Mouse (Mus musculus) embryonic fibroblast, embryonic 13.5 days (primary cell): ENCODE results near the gene Cep19. TPM values are rescaled to one million over a fixed set of nuclear protein-coding genes. Genes with fewer than 3 reads are reported as not detected.
"Not testable (repeated sequence)": the region's sequence is repeated elsewhere in the genome, so short reads cannot be mapped to it uniquely, and the experiment has no call there.

Source experiments
- H3K27ac ChIP-seq: 2 replicates; pipeline ENCODE4 v1.5.1; 2012; ENCODE audit warnings: low read length, control low read depth, inconsistent platforms; ENCODE audit not compliant: insufficient read depth
- H3K4me1 ChIP-seq: 2 replicates; pipeline ENCODE4 v1.6.1; 2011; ENCODE audit warnings: low read length; ENCODE audit not compliant: control insufficient read depth, insufficient read depth
- H3K4me3 ChIP-seq: 2 replicates; pipeline ENCODE4 v1.5.1; 2011; ENCODE audit warnings: mild to moderate bottlenecking, control low read depth, low read length; ENCODE audit not compliant: insufficient read depth
- CTCF ChIP-seq: IDR thresholded peaks from 2 replicates; pipeline ENCODE4 v1.5.1; 2011; ENCODE audit warnings: mild to moderate bottlenecking, control low read depth, low read length, moderate library complexity, borderline replicate concordance; ENCODE audit not compliant: insufficient read depth
- POLR2A ChIP-seq: IDR thresholded peaks from 2 replicates; pipeline ENCODE4 v1.6.1; 2011; ENCODE audit warnings: low read depth, mild to moderate bottlenecking, control low read depth, low read length, moderate library complexity
- polyA plus RNA-seq: library from polyadenylated mRNA; stranded (reverse); fragments of >200 nt; gene quantifications from 2 replicates; pipeline ENCODE4 v1.2.4, GENCODE M21; 2011; ENCODE audit warnings: low read depth; ENCODE audit not compliant: missing spikeins, insufficient read length

Gene Cep19
- polyA plus RNA-seq, 1 experiment = 10.9 TPM

DNA sequence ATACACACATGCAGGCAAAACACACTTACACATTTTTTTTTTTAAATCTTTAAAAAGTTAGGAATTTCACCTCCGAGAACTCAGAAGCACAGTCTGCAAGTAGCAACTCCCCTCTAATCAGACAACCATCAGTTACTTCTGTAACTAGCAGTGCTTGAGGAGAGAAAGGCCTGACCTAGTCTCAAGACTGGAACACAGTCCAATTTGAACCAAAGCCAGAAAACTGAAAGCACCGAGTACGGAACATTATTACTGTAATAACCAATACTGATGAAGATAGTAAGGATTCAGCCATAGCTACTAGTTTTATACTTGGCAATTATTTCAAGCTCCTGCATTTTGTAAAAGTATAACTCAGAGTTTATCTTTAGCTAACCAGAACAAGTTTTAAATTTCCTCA, 23.2 kb upstream of the Cep19 start:
- Histone ChIP-seq H3K27ac (no peak overlapping the region), H3K4me3 (no peak overlapping the region; the same call in 1 of the 2 replicates), H3K4me1 (peaks cover 3% of the 10 kb centered on the region; the same call in 1 of the 2 replicates)
- TF ChIP-seq CTCF = no peak

DNA sequence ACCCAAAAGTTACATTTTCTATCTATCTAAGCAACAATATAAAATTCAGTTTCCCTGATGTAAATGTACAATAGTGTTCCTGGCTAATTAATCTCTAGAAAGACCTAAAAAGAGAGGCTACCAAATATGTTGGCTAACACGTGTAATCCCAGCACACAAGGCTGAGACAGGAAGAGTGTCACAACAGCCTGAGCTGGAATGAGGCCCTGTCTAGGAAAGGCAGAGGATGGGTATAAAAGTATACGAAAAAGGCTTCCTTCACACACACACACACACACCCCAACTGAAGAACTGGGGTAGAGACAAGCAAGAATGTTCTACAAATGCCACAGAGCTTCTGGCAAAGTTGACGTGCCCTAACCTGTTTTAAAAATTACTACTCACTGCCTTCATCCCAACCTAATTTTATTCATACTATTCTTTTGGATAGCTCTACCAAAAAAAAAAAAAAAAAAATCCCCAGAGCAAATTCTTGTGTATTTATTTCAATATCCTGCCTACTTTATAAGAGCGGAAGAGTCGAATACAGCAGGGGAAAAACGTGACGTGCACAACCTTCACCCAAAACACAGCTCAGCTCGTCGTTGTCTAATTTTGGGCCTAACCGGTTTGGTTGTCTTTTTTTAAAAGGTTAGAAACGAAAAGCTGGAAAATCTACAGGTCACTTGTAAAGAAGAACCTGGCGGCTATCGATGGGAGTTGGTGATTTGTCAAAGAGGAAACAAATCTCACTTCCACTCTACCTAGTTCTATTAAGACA, 21.8 kb upstream of the Cep19 start:
- TF ChIP-seq POLR2A = peak; percentile 3; the same call in 1 of the 2 replicates
- TF ChIP-seq CTCF = no peak
- Histone ChIP-seq H3K4me1 (peaks cover 3% of the 10 kb centered on the region; the same call in 1 of the 2 replicates), H3K4me3 (peak overlapping the region; percentile 97), H3K27ac (peak overlapping the region; percentile 72)

DNA sequence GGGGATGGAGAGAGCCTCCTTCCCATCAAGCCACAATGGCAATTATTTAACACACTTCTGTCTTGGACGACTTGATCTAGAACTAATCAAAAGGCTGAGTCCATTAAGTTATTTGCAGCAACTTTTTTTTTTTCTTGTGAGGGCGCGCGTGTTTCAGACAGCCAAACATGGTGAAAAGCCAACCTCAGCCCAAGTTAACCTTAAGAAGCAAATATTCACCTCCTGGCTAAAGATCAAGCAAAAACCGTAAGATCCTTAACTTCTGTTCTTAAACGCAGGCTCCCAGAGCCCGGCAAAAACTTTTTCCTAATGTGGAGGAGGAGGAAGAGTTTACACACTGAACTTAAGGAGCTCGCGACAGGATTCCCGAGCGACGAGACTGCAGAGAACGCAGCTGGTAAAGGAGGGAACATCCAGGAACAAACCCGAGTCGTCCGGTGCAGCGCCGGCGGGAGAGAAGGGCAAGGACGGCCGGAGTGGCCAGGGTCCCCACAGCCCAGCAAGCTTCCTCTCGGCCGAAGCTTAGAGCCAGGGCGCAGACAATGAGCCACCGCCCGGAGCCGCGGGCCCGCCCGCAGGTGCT, 21.1 kb upstream of the Cep19 start:
- no peak for TF ChIP-seq CTCF
- peak; percentile 1; the same call in 1 of the 2 replicates for TF ChIP-seq POLR2A
- peaks cover 3% of the 10 kb centered on the region; the same call in 1 of the 2 replicates for H3K4me1 ChIP-seq
- H3K4me3 ChIP-seq = peak overlapping the region; percentile 97
- peak overlapping the region; percentile 72 for H3K27ac ChIP-seq

DNA sequence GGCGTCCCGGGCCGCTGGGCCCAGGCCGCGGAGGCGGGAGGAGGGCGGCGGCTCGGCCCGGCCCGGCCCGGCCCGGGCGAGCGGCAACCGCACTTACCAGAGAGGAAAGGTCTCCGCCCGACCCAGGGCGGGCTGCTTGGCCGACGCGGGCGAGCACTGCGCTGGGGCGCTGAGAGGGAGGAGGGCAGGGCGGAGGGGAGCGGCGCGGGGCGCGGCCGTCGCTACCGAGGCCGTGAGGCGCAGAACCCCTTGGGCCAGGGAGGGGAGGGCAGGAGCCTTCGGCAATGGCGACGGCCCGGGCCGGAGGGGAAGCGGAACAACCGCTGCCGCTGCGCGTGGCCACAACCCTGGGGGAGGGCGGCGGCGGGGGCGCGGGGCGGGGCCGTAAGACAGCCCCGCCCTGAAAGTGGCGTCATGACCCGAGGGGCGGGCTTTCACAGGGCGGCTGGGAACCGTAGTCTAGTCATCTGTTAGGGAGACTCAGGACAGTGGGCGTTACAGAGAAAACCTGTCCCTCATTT, 20.5 kb upstream of the Cep19 start, which contains the start of gene Pak2:
Gene Pak2 (minus strand): TSS at position 352 of the 521 bp plus-strand sequence.
- H3K4me1 ChIP-seq = peaks cover 3% of the 10 kb centered on the region; the same call in 1 of the 2 replicates
- TF ChIP-seq POLR2A (peak; percentile 91), CTCF (no peak)

DNA sequence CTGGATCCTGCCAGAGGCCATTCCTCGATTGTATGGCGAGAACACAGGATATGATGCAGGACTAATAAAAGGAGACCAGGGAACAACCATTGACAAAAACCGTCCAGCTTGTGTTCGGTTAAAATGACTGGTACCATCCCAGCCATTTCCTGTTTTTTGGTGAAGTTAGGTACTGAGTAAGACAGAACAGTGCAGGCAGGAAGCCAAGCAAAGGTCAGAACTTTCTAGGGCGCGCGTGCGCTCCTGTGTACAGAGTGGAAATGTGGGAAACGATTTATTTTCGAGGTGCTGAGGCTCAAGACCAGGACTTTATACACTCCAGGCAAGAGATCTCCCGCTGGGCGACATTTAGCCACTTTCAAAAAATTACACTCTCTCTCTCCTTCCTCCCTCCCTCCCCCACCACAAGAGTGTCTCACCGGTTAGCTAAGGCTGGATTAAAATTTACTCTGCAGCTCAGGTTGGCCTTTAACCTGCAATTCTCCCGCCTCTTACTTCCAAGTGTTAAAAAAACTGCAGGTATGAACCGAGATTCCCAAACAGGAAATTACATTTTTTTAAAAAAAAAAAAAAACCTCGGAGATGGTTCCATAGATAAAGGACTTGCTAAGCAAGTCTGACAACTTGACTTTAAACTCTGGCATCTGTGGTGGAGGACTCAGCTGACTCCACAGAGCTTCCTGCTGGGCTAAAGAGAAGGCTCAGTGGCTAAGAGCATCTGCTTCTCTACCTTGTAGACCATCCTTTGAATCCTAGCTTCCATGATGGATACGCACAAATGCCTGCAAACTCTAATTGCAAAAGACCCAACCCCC, 11.8 kb upstream of the Cep19 start:
- Histone ChIP-seq H3K27ac (no peak overlapping the region), H3K4me1 (no peaks in the 10 kb centered on the region), H3K4me3 (no peak overlapping the region)
- no peak for TF ChIP-seq CTCF
- no peak for TF ChIP-seq POLR2A

More for the DNA sequence above, 20.5 kb upstream of the Cep19 start, which contains the start of gene Pak2:
- peak within 1 kb of the TSS; percentile 72 for H3K27ac ChIP-seq
- peak within 1 kb of the TSS; percentile 97 for H3K4me3 ChIP-seq

DNA sequence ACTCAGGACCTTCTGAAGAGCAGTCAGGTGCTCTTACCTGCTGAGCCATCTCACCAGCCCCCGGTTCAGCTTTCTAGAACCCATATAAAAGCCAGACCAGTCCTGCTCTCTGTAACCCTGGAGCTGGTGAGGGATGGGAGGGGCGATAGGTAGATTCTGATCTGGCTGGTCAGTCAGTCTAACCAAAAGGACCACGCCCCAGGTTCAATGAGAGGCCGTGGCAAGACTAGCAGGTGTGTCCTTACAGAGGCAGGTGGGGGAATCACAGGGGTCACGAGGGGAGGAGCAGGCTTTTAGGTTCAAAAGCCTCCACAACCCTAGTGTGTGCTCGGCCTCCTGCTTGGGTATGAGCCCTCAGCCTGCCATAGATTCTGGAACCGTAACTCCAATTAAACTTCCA, 8.1 kb upstream of the Cep19 start:
- no peak for TF ChIP-seq CTCF
- TF ChIP-seq POLR2A = no peak
- no peak overlapping the region for H3K27ac ChIP-seq
- H3K4me1 ChIP-seq = no peaks in the 10 kb centered on the region
- H3K4me3 ChIP-seq = no peak overlapping the region

DNA sequence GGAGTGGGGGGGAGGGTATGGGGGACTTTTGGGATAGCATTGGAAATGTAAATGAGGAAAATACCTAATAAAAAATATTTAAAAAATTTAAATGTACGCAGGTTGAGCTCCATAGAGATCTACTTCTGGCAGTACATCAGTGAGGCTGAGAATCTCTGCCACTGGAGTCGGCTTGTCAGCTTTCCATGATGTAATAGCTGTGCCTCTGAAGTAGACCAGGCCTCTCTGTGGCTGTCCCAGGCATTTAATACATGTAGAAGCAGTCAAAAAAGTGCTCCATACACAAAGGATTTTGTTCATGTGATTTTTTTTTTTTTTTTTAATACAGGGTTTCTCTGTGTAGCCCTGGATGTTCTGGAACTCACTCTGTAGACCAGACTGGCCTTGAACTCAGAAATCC, 1.8 kb upstream of the Cep19 start:
- H3K4me3 ChIP-seq, H3K4me1 ChIP-seq, H3K27ac ChIP-seq: not testable (repeated sequence)

DNA sequence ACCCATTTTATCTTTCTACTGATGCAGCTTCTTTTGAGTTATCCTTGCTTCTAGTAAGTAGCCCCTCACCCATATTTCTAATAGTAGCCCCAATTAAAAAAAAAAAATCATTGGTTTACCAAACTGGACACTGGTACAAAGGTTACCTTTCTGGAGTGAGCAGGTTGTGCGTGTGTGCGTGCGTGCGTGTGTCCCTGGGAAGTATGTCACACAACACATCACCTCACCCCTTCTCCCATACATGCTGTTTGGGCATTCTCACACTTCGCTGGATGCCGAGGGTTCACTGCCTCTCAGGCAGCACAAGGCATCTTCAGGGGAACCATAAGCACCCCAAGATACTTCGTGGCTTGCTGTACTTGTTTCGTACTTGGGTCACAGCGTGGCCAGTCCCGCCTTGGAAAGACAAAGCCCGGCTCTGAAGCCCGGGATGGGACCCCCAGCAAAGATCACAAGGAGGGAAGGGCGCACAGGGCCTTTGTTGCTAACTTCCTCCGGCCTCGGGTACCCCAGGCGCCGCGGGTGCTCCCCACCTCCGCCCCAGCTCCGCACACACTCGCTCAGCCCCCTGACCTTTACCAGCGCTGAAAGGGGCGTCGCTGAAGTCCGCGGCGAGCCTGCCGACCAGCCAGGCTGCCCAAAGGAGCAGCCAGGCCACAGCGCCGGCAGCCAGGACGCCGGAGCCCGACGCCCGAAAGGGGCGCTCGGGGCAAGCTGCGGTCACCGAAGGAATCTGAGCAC, 533 bp upstream of the Cep19 start:
- Histone ChIP-seq H3K27ac (no peak overlapping the region), H3K4me3 (peak overlapping the region; percentile 67), H3K4me1 (no peaks in the 10 kb centered on the region)
- TF ChIP-seq POLR2A (no peak), CTCF (no peak)

DNA sequence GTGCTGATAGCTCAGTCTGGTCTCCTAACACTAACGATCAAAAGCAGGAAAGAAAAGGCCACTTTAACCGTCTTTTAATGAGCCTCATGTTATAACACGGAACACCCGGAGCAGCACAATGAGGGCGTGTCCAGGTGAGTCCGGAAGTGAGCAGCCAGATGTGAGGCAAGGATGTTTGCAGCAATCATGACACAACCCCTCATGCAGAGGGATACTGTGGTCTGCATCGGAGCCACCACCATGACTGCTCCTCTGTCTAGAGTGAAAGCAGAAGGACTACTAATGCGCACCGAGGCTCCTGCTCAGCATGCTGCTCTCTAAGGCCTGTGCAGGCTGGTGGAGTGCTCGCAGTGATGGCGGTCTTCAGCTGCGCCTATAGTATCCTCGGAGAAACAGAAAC, 2.7 kb downstream of the Cep19 start:
- no peak overlapping the region for H3K4me3 ChIP-seq
- H3K4me1 ChIP-seq = no peaks in the 10 kb centered on the region
- TF ChIP-seq POLR2A (no peak), CTCF (no peak)
- H3K27ac ChIP-seq = no peak overlapping the region
